Mouse (Mus musculus) adrenal gland, adult 8-10 months (tissue): ENCODE results near the gene Aqp3. TPM values are rescaled to one million over a fixed set of nuclear protein-coding genes. Genes with fewer than 3 reads are reported as not detected.
A peak's percentile ranks its signal among the peaks of the same experiment; 100 is the strongest.

Experiments used
- DNase-seq: peaks from one replicate; pipeline ENCODE4 v3.0.0; 2022
- total RNA-seq, 4 experiments: library from RNA; stranded (reverse); gene quantifications; 2 replicates each; pipeline ENCODE4 v1.2.4; 2022

The Aqp3 gene
- total RNA-seq, 4 experiments from 2014 or later, result 0.16 to 0.31 TPM; not detected in 2

GRCm38 (mm10) chr4:41063351-41063750, 34.6 kb downstream of the Aqp3 start:
- no peak for DNase-seq

DNA sequence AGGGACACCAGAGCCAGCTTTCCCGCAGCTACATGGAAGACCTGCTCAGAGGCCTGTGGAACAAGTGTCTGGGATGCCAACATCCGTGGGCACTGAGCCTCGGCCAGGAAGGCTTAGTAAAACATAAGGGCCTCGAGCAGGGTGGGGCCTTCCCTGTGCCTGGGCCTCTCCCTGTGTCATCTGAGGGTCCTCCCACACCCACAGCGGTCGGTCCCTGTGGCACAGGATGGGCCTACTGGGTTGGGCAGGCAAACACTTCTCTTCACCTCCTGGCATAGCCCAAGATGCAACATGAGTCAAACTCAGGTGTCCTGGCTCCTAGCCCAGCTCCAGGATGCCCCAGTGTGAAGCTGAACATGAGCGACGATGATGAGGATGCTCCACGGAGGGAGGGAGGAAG, 40.6 kb downstream of the Aqp3 start:
- DNase-seq, result no peak

- DNase-seq, result no peak
Measured at GRCm38 (mm10) chr4:41056742-41057332, 41.1 kb downstream of the Aqp3 start.

DNA sequence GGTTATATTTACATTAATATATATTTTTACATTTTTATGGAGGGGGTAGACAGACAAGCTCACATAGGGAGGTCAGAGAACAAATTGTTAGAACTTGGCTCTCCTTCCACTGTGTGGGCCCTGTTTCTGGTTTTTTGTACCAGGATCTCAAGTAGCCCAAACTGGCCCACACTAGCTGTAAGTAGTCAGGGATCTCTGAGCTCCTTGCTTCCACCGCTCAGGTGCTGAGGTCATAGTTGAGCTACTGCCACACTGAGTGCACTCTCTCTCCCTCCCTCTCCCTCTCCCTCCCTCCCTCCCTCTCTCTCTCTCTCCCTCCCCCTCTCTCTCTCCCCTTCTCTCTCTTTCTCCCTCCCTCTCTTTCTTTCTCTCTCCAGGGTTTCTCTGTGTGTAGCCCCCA, 41.7 kb downstream of the Aqp3 start:
- no peak for DNase-seq

DNA sequence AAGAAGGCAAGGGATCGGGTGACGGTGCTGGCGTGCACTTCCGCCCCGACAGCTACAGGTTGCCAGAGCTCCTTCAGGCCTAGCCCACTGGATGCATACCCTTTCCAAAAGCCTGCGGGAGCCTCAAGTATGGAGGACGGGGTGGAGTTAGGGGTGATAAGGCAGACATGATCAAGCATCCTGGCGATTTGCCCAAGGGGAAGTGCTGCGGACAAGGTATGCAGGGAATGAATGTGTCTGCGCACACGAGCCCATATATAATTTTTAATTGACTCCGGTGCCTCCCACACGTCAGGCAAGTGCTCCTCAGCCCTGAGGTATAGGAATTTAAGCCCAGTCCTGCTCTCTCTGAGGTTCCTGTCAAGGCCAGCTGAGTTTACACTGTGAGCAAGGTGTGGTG, 42.9 kb downstream of the Aqp3 start:
- DNase-seq, result no peak

DNA sequence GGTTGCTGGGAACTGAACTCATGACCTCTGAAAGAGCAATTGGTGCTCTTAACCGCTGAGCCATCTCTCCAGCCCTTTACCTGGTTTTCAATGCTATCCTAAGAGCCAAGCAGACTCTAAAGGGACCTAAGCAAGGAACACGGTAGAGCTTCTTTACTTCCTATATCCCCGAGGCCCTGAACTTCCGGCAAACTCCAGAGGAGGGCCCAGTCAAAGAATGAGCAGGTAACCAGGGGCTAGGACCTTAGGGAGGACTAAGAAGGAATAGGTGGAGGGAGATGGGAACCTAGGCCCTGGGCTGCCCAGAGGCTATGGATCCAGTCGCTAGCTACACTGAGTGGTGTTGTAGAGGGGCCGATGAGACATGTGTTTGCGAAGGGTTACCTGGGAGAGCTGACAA, 46.2 kb downstream of the Aqp3 start:
- DNase-seq, result no peak

GRCm38 (mm10) chr4:41050726-41051675, 47.0 kb downstream of the Aqp3 start:
- peak; percentile 59 for DNase-seq

- no peak for DNase-seq
Measured at GRCm38 (mm10) chr4:41048926-41049325, 49.1 kb downstream of the Aqp3 start.

DNA sequence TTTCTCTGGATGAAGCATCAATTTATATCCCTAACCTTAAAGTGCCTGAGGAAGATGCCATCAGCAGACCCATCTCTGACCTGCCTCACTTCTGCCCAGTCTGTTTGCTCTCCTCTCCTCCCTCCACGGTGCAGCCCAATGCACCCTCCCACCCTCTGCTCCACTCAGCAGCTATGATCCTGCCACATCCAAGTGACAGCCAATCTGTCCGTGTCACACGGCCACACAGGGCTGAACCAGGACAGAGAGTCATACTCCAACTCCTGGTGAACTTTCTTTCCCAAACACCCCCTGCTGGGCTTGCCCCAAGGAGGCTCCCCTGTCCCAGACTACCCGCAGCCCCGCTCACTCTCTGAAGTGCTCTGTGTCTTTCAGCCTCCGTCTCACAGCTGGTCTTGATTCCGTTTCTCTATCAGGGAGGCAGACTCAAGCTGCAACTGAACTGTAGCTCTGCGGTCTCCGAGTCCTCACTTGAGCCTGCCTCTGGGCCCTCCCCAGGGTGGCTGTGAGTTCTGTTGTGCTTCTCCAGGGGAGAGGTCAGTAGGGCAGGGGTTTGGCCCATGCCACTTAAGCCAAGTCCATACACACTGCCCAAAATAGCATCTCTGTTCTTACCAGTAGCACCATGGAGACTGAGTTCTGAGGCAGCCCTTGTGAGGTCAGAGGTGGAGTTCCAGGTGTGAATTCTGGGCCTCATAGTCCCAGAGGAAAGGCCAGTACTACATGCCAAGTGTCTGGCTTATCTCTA, 50.3 kb downstream of the Aqp3 start, which contains the start of gene Aqp7:
TSS of gene Aqp7 (minus strand) at position 616 of the 748 bp plus-strand sequence.
- DNase-seq, result no peak

DNA sequence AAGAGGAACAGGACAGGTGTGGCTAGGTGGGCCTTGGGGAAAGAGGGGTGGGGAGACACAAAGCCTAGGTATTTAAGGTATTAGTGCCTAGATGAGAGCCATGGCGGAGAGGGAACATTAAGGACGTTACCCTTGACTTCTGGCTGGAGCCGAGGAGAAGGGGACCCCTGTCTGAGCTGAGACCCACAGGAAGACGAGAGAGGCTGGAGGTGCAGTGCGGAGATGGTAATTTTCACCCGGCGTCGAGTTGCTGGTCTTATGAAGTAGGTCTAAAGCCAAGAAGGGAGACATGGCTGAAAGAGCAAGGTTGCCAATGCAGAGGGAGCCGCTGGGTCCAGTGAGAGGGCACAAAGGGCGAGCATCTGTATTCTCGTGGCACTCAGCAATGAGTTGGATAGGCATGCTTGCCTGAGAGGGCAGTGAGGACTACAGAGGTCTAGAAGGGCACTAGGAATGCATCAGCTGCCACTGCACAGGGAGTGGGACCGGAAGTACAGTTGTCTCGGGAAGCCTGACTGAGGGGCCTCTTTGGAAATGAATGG, 51.7 kb downstream of the Aqp3 start:
- no peak for DNase-seq

- no peak for DNase-seq
Measured at GRCm38 (mm10) chr4:41045288-41045687, 52.7 kb downstream of the Aqp3 start.

GRCm38 (mm10) chr4:41043961-41044360, 54.0 kb downstream of the Aqp3 start:
- DNase-seq, result no peak

DNA sequence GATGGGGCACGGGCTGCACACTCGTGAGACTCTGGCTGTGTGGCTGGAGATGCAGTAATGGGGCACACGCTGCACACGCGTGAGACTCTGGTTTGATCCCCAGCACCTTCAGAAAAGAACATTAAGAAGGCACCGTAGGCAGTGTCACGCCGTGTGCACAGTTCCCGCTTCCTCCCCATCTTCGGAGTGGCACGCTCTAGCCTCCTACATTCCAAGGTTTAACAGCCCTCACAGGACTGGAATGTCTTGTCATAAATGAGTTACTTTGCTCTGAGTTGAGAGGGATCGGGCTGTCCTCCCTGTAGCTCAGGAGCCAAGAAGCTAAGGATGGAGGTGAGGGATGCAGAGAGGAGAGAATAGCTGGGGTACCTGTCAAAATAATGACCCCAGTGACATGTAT, 55.1 kb downstream of the Aqp3 start:
- no peak for DNase-seq

Other genes with a start within 250 kb of the Aqp3 start
- 10 to 100 TPM; 58.8 to 94.7 (median 64.4) TPM for gene B4galt1, start 244.2 kb downstream of the Aqp3 start, total RNA-seq
- 100 to 1,000 TPM in 2 of 4 experiments, not detected in 2; 117 to 151 TPM for gene Spink4, start 178.1 kb downstream of the Aqp3 start, total RNA-seq
- gene Bag1, start 149.9 kb downstream of the Aqp3 start, total RNA-seq, result 100 to 1,000 TPM; 187 to 375 (median 251) TPM
- 100 to 1,000 TPM in 3 of 4 experiments, 10 to 100 TPM in 1; 97.2 to 108 (median 103) TPM for gene Chmp5, start 149.8 kb downstream of the Aqp3 start, total RNA-seq
- gene Nfx1, start 127.3 kb downstream of the Aqp3 start, total RNA-seq, result 100 to 1,000 TPM in 2 of 4 experiments, 10 to 100 TPM in 2; 86.1 to 168 (median 125) TPM
- 10 to 100 TPM in 3 of 4 experiments, 1 to 10 TPM in 1; 7.3 to 30.3 (median 14.6) TPM for gene Aqp7, start 50.0 kb downstream of the Aqp3 start, total RNA-seq
- 10 to 100 TPM; 61.8 to 79.3 (median 70.7) TPM for gene Nol6, start 26.3 kb upstream of the Aqp3 start, total RNA-seq
- 100 to 1,000 TPM in 3 of 4 experiments, 10 to 100 TPM in 1; 94.5 to 119 (median 105) TPM for gene Ube2r2, start 37.6 kb upstream of the Aqp3 start, total RNA-seq
- 10 to 100 TPM; 35.0 to 49.3 (median 40.2) TPM for gene Ubap2, start 177.0 kb upstream of the Aqp3 start, total RNA-seq
- 10 to 100 TPM; 46.6 to 55.3 (median 48.8) TPM for gene Dcaf12, start 216.7 kb upstream of the Aqp3 start, total RNA-seq